Mouse (Mus musculus) CH12.LX (cell line): ENCODE measurements at regions not wholly inside any gene's neighbourhood (a gene's known extent, or its start where the extent isn't known, plus 50 kb on each side); places are given as distances from the start of the nearest gene placed in this dataset.
"Not testable (repeated sequence)": the region's sequence is repeated elsewhere in the genome, so short reads cannot be mapped to it uniquely, and the experiment has no call there.

ENCODE experiments used
- DNase-seq: peaks from one replicate; pipeline ENCODE4 v3.0.0-alpha.2; 2013; ENCODE audit errors: extremely low read depth
- H3K27ac ChIP-seq: 2 replicates; pipeline ENCODE4 v1.5.1; 2012; ENCODE audit warnings: low read depth, mild to moderate bottlenecking, control low read depth, moderate library complexity; ENCODE audit not compliant: insufficient read depth
- H3K27me3 ChIP-seq: replicated peaks from 2 replicates; pipeline ENCODE3; 2012; ENCODE audit warnings: inconsistent platforms
- H3K36me3 ChIP-seq, 2 experiments: replicated peaks in 1 of 2; 2 replicates each; pipeline versions ENCODE3 to v1.6.1; 2012; ENCODE audit warnings: inconsistent platforms in 1 of 2, low read length in 1 of 2, mild to moderate bottlenecking in 1 of 2, mixed read lengths in 1 of 2, moderate library complexity in 1 of 2; ENCODE audit not compliant: control insufficient read depth in 1 of 2, insufficient read depth in 1 of 2
- H3K4me1 ChIP-seq, 2 experiments: 2 replicates each; pipeline ENCODE4 v1.6.1; 2012; ENCODE audit warnings: inconsistent platforms in 1 of 2, moderate library complexity in 1 of 2; ENCODE audit not compliant: insufficient read depth in 2 of 2, control insufficient read depth in 1 of 2
- H3K4me2 ChIP-seq: 2 replicates; pipeline ENCODE4 v1.6.1; 2012; ENCODE audit warnings: low read depth, mild to moderate bottlenecking, control low read depth; ENCODE audit not compliant: poor library complexity, insufficient read depth, severe bottlenecking
- H3K4me3 ChIP-seq, 3 experiments: fragments of 150-350 bp in 1 of 3; sonication (generic) in 1 of 3; replicated peaks in 1 of 3; 2 replicates each; pipeline versions ENCODE3 to v1.5.1; 2011 to 2012; ENCODE audit warnings: low read depth in 2 of 3, low read length in 2 of 3, mild to moderate bottlenecking in 2 of 3, moderate library complexity in 2 of 3, control low read depth in 1 of 3, improper control_type of control experiment in 1 of 3, inconsistent platforms in 1 of 3, mixed read lengths in 1 of 3; ENCODE audit not compliant: poor library complexity in 1 of 3
- H3K79me2 ChIP-seq: replicated peaks from 2 replicates; pipeline ENCODE4 v1.6.1; 2012; ENCODE audit warnings: mild to moderate bottlenecking, moderate library complexity; ENCODE audit not compliant: control insufficient read depth, poor library complexity, insufficient read depth, severe bottlenecking; ENCODE audit errors: extremely low read depth
- H3K9ac ChIP-seq: 2 replicates; pipeline ENCODE4 v1.6.1; 2012; ENCODE audit warnings: low read depth, mild to moderate bottlenecking, control low read depth, moderate library complexity; ENCODE audit not compliant: insufficient read depth
- H3K9me3 ChIP-seq: replicated peaks from 2 replicates; pipeline ENCODE3; 2012; ENCODE audit warnings: low read length, inconsistent platforms, mixed read lengths
- E2F4 ChIP-seq: IDR thresholded peaks from 2 replicates; pipeline ENCODE4 v1.6.1; 2011; ENCODE audit warnings: low read depth, low read length, improper control_type of control experiment; ENCODE audit not compliant: insufficient replicate concordance
- EP300 ChIP-seq: IDR thresholded peaks from 2 replicates; pipeline ENCODE4 v1.6.1; 2011; ENCODE audit warnings: low read length, improper control_type of control experiment
- JUND ChIP-seq: conservative IDR thresholded peaks from 2 replicates; pipeline ENCODE4 v1.6.1; 2011; ENCODE audit warnings: low read depth, low read length, improper control_type of control experiment
- MEF2A ChIP-seq: IDR thresholded peaks from 2 replicates; pipeline ENCODE4 v1.6.1; 2014; ENCODE audit warnings: low read depth, mild to moderate bottlenecking, inconsistent platforms, low read length, improper control_type of control experiment, borderline replicate concordance
- NELFE ChIP-seq: IDR thresholded peaks from 2 replicates; pipeline ENCODE4 v1.6.1; 2011; ENCODE audit warnings: low read depth, low read length, improper control_type of control experiment
- NRF1 ChIP-seq: IDR thresholded peaks from 2 replicates; pipeline ENCODE4 v1.6.1; 2014; ENCODE audit warnings: low read depth, mild to moderate bottlenecking, inconsistent platforms, low read length, improper control_type of control experiment, moderate library complexity
- RAD21 ChIP-seq: IDR thresholded peaks from 2 replicates; pipeline ENCODE4 v1.6.1; 2011; ENCODE audit warnings: low read depth, mild to moderate bottlenecking, low read length, improper control_type of control experiment, moderate library complexity
- SMC3 ChIP-seq: IDR thresholded peaks from 2 replicates; pipeline ENCODE4 v1.6.1; 2011; ENCODE audit warnings: low read depth, low read length, improper control_type of control experiment
- UBTF ChIP-seq: IDR thresholded peaks from 2 replicates; pipeline ENCODE4 v1.6.1; 2012; ENCODE audit warnings: low read depth, mild to moderate bottlenecking, inconsistent platforms, low read length, improper control_type of control experiment, moderate library complexity
- USF2 ChIP-seq: conservative IDR thresholded peaks from 2 replicates; pipeline ENCODE4 v1.6.1; 2011; ENCODE audit warnings: low read depth, low read length, improper control_type of control experiment
- dilution Hi-C: fragments of 300-500 bp; cut with MboI; formaldehyde crosslinking; loops from 2 replicates; pipeline ENCODE4 v1.14.3; 2020; ENCODE audit warnings: low sequenced_read_pairs; ENCODE audit not compliant: extremely low pct_unique_long_range_greater_than_20kb, extremely low pct_ligation_motif_present
- in situ Hi-C: fragments of 300-500 bp; cut with MboI; formaldehyde crosslinking; loops from 3 replicates; pipeline ENCODE4 v1.14.3; 2019; ENCODE audit warnings: low sequenced_read_pairs, low pct_ligation_motif_present, low pct_unique_long_range_greater_than_20kb, mixed read lengths

DNA sequence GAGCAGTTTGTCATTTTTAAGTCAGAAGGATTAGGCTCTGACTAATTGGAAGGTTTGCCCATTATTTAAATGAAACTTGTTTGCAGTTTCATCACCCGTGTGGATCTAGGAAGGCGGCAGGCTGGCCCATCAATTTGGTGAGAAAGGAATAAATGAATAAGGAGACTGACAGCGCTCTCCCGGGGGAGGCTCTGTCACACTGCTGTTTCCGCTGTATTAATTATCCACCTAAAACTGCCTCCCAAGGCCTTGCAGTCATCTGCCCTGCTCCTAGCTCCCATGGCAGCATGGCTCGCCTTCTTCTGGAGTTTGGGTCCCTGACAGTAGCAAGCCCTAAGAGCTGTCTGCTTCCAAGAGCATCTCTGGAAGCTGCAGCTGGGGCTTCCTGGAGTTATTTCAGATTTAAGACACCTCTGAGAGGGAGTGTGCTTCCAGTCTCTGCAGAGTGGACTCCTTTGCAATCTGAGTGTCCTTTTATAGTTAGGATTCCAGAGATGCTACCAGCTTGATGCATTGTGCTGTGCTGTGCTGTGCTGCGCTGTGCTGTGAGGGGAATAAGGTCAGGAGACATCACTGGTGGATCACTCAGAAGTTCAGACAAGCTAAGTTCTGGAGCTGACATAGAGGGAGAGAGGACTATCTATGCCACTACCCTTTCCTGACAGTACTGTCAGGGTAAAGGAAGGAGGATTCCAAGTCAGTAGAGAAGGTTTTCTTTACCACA lies 452.9 kb upstream of the Arid1b start:
- dilution Hi-C loops (no loop called here), in situ Hi-C loops (no loop called here)
- no peaks in the 10 kb centered on the region for H3K36me3 ChIP-seq
- H3K9ac ChIP-seq: no peak overlapping the region
- no peak overlapping the region for H3K4me2 ChIP-seq
- H3K9me3 ChIP-seq: no peaks in the 10 kb centered on the region
- no peaks in the 10 kb centered on the region for H3K4me1 ChIP-seq
- H3K27me3 ChIP-seq: no peaks in the 10 kb centered on the region
- H3K4me3 ChIP-seq: no peak overlapping the region
- TF ChIP-seq USF2: no peak
- no peak overlapping the region for H3K27ac ChIP-seq
- no peak for DNase-seq
- H3K79me2 ChIP-seq: no peaks in the 10 kb centered on the region

DNA sequence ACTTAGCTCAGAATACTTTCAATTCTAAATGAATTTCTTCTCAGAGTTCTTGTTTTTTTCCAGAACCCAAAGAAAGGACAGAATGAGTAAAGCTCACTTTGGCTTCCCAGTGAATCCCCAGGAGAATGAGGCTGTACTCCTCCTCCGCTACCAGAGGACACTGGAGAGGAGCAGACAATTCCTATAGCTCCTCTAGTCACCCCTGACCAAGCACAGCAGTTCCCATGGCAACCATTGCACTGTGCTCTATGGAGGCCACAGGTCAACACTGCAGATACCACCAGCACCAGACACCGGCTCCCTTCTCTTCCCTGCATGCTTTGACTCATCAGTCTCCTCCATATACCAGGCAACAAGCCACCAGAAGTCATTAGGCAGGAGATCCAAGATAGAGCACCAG lies 447.6 kb upstream of the Arid1b start:
- H3K27me3 ChIP-seq: no peaks in the 10 kb centered on the region
- H3K4me3 ChIP-seq: no peak overlapping the region
- H3K79me2 ChIP-seq: no peaks in the 10 kb centered on the region
- no peak overlapping the region for H3K9ac ChIP-seq
- H3K36me3 ChIP-seq: no peaks in the 10 kb centered on the region
- DNase-seq: no peak
- no peaks in the 10 kb centered on the region for H3K4me1 ChIP-seq
- no peak overlapping the region for H3K4me2 ChIP-seq
- TF ChIP-seq JUND (no peak), UBTF (no peak), EP300 (no peak), NRF1 (no peak), E2F4 (no peak), NELFE (no peak), SMC3 (no peak), MEF2A (no peak), RAD21 (no peak)
- in situ Hi-C loops: no loop called here
- no peak overlapping the region for H3K27ac ChIP-seq
- dilution Hi-C loops: no loop called here
- no peaks in the 10 kb centered on the region for H3K9me3 ChIP-seq

DNA sequence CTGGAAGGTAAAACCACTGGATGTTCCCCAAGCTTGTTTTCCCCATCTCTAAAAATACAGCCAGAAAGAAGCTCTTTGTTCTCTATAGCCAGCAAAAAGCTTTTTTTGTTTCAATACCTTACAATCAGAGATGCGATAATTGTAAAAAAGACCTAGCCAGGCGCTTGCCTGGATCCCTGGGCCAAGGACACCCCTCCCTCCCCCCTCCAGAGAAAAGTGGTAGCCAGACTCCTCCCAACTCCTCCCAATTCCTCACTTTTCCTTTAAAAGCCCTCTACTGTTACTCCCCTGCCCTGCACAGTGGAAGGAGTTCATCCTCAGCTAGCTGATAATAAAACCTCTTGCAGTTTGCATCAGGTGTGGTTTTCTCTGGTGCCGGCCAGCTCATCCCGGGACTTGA lies 441.1 kb upstream of the Arid1b start:
- H3K4me3 ChIP-seq, H3K27ac ChIP-seq, H3K79me2 ChIP-seq, H3K27me3 ChIP-seq, H3K36me3 ChIP-seq, in situ Hi-C loops, H3K4me2 ChIP-seq, H3K9ac ChIP-seq, DNase-seq, dilution Hi-C loops, H3K9me3 ChIP-seq, H3K4me1 ChIP-seq: not testable (repeated sequence)
